Mouse (Mus musculus): ENCODE results near the gene AC161166.1. TPM values are rescaled to one million over a fixed set of nuclear protein-coding genes. Genes with fewer than 3 reads are reported as not detected.
"Not testable (repeated sequence)": the region's sequence is repeated elsewhere in the genome, so short reads cannot be mapped to it uniquely, and the experiment has no call there.

Gene AC161166.1
- total RNA-seq, 2 experiments from 2014 or later: not detected

DNA sequence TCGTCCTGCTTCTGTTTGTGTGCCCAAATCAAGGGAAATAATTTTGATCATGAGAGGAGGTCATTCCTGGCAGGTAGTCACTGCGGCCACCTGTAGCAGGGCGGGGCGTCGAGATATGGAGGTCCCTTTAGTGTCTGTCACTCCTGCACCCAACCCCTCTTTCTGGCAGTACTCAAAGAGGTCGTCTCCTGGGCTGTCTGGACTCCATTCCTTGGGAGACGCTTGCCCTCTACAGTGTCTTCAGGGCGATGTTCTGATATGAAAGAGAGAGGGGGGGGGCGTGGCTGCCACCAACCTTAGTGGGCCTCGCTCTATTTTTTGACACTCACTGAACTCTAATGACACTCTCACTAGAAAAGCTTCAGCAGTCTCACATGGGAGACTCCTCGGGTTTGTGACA lies 17.3 kb upstream of the AC161166.1 start:
- no peak for ATAC-seq (replicated peaks; ENCODE audit: low FRiP score, poor library complexity, severe bottlenecking)

DNA sequence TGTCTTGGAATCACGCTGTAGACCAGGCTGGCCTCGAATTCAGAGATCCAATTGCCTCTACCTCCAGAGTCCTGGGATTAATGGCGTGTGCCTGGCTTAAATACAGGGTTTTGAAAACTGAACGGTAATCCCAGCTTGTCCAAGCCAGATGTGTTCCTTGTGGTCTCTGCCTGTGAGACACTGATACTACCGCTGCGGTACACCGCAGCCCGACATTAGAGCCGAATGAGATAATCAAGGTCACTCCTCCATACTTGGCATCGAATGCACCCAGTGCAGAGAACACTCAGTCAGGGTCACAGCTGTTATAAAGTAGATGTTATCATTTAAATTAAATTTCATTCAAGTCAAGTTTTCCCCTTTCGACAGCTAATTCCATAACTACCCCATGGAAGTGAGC lies 16.6 kb upstream of the AC161166.1 start:
- ATAC-seq (replicated peaks; ENCODE audit: low FRiP score, poor library complexity, severe bottlenecking): no peak

DNA sequence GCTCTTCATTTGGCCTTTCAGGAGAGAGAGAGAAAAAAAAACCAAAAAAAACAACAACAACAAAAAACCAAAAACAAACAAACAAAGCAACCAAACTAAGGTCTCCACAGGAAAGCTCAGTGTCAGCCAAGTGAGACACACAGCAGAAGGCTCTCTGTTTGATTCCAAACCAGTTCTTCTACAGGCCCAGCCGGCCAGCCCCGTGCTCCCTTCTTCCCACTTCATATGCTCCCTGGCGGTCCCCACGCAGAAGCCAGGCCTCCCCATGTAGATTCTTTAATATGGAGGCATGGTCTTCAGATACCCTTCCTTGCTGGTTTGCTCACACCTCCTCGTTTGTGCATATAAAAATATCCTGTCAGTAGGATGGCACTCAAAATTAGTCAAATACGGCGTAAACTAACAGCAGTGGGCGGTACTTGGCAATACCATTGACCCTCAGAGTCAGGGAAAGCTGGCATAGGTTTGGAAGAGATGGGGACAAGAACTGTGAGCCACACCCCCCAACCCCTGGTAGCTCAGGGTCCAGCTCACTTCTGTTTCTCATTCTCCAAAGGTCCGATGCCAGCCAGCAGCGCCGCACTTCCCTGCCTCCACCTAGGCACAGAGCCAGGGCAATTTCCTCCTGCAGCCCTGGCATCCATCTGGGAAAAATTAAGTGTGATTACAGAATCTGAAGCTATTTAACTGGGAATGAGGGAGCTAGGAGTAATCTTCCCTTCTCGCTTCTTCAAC lies 13.6 kb upstream of the AC161166.1 start:
- no peak for ATAC-seq (replicated peaks; ENCODE audit: low FRiP score, poor library complexity, severe bottlenecking)

DNA sequence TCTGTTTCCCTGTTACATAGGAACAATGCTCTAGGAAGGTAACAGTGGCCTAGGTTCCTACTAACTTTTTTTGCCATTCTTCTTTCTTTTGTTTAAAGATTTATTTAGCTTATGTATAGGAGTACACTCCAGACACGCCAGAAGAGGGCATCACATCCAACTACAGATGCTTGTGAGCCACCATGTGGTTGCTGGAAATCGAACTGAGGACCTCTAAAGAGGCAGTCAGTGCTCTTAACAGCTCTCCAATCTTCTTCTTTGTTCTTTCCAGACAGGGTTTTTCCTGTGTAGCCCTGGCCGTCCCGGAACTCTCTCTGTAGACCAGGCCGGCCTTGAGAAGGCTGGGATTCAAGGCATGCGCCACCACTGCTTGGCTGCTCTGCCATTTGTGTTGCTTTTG lies 12.7 kb upstream of the AC161166.1 start:
- no peak for ATAC-seq (replicated peaks; ENCODE audit: low FRiP score, poor library complexity, severe bottlenecking)

DNA sequence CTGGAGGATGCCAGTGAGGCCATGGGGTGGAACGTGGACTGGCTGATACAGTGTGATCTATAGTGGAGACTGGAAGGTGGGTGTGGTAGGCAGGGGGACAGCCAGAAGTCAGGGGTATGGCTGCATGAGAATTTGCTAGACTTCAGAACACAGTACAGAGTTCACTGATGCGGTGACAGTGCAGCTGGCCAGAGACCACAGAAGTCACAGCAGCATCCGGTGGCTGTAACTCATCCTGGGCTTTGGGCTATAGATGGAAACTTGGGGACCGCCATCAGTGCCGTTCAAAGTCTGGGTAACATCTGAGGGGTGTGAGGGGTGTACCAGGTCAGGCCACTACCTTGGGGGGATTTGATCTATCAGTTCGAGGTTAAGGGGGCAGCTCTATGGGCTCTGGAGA lies 11.5 kb upstream of the AC161166.1 start:
- ATAC-seq (replicated peaks; ENCODE audit: low FRiP score, poor library complexity, severe bottlenecking): no peak

DNA sequence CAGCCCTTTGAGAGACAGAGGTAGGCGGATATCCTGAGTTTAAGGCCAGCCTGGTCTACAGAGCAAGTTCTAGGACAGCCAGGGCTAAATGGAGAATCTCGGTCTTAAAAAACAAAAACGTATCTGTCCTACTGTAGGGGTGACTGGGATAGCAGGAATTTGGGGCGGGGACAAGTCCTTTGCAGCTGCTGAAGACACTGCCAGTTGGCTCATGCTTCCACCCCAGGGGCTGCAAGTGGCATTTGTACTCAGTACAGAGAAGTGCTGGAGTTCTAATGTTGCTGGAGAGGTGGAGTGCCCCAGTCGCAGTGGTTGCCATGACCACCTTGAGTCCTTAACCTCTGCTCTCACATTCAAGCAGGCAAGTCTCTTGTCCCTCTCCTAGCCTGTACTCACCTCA lies 10.6 kb upstream of the AC161166.1 start:
- ATAC-seq (replicated peaks; ENCODE audit: low FRiP score, poor library complexity, severe bottlenecking): no peak

DNA sequence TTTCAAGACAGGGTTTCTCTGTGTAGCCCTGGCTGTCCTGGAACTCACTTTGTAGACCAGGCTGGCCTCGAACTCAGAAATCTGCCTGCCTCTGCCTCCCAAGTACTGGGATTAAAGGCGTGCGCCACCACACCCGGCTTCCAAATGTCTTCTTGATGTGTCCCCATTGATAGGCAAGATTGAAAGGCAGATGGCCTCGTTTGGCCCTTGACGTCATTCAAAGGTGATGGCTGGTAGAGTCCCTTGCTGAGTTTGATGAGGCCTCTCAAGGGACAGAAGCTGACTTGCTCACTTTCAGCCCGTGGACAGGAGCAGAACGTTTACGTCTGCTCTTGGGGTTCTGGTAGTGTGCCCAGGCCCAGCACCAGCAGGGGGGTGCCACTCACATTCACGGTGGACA lies 7.8 kb upstream of the AC161166.1 start:
- ATAC-seq (replicated peaks; ENCODE audit: low FRiP score, poor library complexity, severe bottlenecking): not testable (repeated sequence)

DNA sequence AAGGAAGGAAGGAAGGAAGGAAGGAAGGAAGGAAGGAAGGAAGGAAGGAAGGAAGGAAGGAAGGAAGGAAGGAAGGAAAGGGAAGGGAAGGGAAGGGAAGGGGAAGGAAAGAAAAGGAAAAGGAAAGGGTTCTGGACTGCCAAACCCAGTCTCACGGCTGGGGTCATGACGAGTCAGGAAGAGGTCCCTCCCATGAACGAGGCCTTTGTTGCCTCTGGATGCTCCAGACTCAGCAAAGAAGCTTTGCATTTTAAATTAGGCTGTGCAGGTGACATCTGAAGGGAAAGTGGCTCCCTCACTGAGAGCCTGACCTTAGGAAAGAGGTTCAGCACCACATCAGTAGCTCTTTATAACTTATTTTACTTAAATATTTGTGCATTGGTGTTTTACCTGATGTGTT lies 6.9 kb upstream of the AC161166.1 start:
- no peak for ATAC-seq (replicated peaks; ENCODE audit: low FRiP score, poor library complexity, severe bottlenecking)

DNA sequence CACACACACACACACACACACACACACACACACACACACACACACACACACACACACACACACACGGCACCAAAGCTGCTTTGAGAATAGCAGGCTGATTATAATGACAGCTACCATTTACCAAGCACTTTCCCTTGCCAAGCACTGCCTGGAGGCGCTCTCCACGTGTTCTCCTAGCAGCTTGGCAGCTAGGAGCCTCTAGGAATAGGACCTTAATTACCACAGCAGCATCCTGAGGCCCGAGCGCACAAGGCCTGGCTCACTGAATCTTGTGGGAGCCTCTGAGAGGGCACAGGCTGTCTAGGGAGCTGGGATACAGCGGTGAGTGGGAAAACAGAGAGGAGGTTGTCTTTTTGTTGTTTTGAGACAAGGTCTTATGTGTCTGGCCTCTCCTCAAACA lies 5.4 kb upstream of the AC161166.1 start:
- ATAC-seq (replicated peaks; ENCODE audit: low FRiP score, poor library complexity, severe bottlenecking): no peak

DNA sequence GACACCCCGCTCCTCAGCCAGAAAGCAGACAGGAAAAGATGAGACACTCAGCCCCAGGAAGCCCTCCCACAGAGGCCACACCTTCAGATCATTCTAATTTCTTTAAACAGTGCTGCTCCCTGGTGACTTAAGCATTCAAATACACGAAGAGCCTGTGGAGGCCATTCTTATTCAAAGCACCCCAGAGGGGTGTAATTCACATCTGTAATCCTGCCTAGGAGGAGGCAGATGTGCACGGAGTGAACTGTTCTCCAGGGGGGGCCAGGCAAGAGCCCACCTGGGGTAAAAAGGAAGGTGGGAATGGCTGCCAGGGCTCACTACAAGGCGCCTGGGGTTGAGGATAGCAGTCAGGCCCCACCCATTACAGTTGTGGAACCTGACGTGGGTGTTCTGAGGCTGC lies 4.8 kb upstream of the AC161166.1 start:
- ATAC-seq (replicated peaks; ENCODE audit: low FRiP score, poor library complexity, severe bottlenecking): no peak

DNA sequence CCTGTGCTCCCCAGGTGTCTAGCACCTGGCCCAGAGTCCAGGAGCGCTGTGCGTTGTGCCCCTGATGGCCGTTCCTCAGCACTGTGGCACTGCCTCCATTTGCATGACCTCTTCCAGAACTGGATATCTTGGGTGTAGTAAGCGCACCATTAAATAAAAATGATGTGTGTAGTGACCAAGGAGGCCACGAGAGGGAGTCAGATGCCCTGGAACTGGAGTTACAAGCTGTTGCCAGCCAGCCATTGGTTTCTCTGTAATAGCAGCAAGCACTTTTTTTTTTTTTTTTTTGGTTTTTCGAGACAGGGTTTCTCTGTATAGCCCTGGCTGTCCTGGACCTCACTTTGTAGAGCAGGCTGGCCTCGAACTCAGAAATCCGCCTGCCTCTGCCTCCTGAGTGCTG lies 4.1 kb upstream of the AC161166.1 start:
- ATAC-seq (replicated peaks; ENCODE audit: low FRiP score, poor library complexity, severe bottlenecking): not testable (repeated sequence)

DNA sequence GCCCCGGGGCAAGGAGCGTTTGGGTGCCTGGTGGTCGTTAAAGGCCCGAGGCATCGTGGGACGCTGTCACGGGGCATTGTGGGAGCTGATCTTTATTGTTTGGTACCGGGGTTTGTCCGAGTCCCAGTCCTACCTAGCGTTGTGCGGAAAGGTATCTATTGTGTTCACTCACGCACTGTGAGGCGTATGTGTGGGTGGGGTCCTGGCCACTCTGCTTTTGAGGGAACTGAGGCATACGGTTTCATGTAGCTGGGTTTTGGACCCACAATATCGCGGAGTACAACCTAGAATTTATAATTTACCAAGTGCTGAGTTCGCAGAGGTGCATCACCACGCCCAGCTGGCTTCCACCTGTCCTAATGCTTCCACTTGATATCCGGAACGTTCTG lies 4.5 kb downstream of the AC161166.1 start:
- 0 out of 2 replicates have a peak, but pooled peaks have one; percentile 18 for ATAC-seq (replicated peaks; ENCODE audit: low FRiP score, poor library complexity, severe bottlenecking)

DNA sequence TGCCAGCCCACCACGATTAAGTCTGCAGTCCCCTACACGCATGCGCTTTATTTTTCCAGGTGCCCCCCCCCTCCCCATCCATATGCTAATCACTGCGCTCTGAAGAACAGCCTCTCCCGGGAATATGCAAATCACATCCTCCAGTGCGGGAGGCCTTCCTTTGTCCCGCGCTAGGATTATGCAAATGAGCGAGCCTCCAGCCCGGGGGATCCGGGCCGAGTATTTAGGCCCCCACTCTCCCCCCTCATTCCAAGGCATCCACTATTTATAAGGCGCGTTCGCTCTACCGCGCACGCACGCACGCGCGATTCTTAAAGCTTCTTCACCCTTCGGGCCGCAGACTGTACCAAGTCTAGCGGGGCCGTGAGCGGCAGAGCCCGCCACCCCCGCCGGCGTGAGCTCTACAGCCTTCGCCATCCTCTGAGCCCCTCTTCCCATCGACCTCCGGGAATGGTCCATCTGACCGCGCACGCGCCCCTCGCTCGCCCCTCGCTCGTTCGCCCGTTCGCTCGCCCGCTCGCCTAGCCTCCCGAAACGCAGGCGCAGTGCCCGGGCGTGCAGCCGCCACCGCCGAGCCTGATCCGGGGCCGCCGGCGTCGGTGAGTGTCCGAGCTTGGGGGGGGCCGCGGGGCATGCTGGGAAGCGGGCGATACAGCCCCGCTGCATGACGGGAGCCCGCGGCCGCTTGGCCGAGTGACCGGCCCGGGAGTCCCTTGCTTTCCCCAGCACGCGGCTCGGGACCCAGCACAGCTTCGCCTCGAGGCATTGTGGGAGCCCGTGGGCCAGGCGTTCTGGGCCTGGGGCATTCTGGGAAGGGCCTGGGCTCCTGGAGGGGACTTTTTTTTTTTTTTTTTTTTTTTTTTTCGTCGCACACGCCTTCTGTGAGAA lies 5.2 kb downstream of the AC161166.1 start, which contains the start of gene Zfp428:
Zfp428 (plus strand) TSS at position 169 of the 888 bp plus-strand sequence.
- ATAC-seq (replicated peaks; ENCODE audit: low FRiP score, poor library complexity, severe bottlenecking): peak; percentile 61; the same call in 1 of the 2 replicates

DNA sequence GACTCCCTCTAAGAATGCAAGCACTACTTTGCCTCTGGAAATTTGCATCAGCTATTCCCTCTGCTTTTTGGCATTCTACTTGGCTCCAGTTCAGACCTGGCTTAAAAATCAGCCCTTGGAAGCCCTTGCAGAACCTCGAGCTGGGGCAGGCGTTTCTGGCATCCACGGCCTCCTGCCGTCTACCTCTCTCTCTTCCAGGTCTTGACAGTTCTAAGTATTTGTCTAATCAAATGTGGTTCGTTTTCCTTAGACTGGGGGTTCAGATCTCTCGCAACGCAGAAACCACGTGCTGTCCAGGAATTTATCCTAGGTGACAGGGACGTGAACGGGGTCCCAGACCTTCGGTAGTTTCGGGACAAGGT lies 5.8 kb downstream of the AC161166.1 start:
- no peak for ATAC-seq (replicated peaks; ENCODE audit: low FRiP score, poor library complexity, severe bottlenecking)

DNA sequence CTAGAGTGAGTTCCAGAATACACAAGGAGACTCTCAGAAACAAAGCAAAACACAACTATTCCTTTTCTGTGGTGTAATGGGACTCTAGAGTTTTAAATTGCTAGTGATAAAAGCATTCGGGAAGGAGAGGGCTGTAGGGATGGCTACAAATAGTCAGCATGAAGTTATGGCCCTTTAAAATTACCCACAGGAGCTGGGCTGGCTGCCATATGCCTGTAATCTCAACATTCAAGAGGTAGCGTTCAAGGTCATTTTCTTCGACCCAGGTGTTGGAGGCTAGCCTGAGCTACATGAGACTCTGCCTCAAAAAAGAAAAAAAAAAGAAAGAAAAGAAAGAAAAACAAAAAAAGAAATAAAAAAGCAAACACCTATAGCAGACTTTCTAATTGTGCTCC lies 6.2 kb downstream of the AC161166.1 start:
- ATAC-seq (replicated peaks; ENCODE audit: low FRiP score, poor library complexity, severe bottlenecking): no peak

DNA sequence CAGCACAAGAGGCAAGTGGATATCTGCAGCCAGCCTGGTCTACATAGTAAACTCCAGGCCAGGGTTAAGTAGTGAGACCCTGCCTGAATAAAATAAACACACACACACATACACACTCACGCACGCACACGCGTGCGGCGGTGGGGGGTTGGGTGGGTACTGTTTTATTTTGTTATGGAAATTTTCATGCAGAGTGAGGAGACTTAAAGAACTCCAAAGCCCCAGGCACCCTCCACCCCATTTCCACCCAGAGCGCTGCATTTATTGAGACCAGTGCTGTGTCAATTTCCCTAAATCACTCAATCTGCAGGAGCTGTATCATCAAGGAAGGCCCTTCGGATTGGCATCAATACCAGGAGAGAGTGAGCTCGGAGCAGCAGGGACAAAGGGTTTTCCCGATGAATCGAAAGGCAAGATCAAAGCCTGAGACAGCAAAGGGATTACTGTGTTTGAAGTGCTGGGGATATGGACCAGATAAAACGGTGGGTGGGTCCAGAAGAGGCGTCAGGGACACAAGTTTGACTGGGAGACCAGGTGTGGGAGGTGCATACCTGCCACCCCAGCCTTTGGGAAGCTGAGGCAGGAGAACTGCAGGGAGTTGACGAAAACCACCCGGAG lies 6.7 kb downstream of the AC161166.1 start:
- ATAC-seq (replicated peaks; ENCODE audit: low FRiP score, poor library complexity, severe bottlenecking): no peak

DNA sequence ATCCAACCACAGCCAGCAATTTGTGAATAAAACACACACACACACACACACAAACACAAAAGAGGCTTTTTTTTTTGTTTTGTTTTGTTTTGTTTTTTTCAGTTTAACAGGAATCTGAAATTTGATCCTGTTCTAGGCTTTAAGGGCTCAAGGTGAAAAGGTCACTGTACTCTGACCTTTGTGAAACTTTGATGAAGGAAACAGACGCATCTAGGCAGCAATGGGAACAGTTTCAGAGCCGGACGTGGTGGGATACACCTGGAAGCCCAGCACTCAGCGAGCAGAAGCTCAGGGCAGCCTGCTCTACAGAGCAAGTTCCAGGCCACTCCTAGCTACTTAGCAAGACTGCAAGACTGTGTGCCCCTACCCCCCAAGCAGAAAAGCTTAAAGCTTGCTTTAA lies 7.4 kb downstream of the AC161166.1 start:
- no peak for ATAC-seq (replicated peaks; ENCODE audit: low FRiP score, poor library complexity, severe bottlenecking)

DNA sequence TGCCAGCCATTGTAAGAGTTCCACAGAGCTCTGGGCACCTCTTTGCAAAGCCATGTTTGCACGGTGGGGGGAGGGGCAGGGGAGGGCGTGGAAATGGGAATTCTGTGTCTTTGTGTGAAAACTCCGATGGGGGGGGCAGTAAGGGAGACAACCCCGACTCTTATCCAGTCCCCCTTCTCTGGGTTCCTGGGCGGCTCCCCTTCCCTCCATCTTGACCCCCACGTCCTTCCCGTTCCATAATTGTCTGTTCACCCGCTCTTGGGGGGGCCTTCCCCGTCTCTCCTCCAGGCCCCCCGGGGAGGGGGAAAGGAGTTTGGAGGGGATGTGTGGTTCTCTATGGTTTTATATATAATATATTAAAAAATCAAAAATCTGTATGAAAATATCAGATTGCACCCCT lies 8.3 kb downstream of the AC161166.1 start:
- ATAC-seq (replicated peaks; ENCODE audit: low FRiP score, poor library complexity, severe bottlenecking): no peak

DNA sequence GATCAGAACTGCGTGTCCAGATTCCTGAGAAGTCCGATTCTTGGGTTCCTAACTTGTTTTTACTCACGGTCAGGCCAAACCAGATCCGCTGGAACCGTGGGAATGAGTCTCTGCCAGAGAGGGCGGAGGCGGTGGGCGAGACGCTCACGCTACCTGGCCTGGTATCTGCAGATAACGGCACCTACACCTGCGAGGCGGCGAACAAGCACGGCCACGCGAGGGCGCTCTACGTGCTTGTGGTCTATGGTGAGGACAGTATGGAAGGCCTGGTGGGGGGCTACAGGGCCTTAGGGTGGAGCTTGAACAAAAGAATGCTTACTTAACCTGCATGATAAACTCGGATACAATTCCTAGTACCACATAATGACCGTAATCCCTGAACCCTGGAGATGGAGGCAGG lies 10.8 kb downstream of the AC161166.1 start:
- no peak for ATAC-seq (replicated peaks; ENCODE audit: low FRiP score, poor library complexity, severe bottlenecking)

DNA sequence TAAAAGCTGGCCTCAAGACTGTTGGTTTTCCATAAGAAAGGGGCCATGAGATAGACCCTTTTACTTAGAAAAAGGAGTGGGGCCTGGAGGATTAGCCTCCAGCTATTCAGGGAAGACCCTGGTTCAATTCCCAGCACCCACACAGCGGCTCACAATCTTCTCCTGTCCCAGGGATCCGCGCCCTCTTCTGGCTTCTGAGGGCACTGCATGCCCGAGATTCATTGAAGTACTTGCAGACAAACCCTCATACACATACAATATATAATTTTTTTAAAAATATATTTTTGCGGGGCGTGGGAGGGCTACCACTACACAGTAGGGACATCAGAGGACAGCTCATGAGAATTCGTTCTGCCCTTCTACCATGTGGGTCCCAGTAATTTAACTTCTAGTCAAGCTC lies 11.3 kb downstream of the AC161166.1 start:
- no peak for ATAC-seq (replicated peaks; ENCODE audit: low FRiP score, poor library complexity, severe bottlenecking)
